Mouse (Mus musculus): ENCODE results near the gene Mfng.

DNA sequence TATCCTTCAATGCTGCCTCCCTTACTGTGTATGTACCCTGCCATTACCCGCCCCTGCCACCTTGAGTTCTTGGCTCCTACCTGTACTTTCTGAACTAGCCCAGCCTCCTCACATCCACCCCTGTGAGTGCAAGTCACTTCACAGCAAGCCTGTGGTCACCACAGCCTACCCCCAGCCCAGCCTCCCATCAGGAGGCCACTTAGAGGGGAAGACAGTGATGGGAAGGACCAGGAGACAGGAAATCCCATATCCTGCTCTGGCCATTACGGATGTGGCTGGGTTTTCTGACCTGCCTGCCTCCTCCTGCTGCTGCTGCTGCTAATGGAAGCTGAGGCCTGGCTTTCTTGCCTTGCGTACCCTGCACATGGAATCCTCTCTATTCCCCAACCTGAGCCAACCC, 14.8 kb upstream of the Mfng start:
- TF ChIP-seq CTCF (IDR thresholded peaks at IDR 0.05; ENCODE audit: low read depth) = no peak
- no peak for TF ChIP-seq EP300 (IDR thresholded peaks at IDR 0.05; ENCODE audit: low read depth)

Measured in liver, embryonic 14.5 days (tissue).